Mouse (Mus musculus): ENCODE measurements at regions not wholly inside any gene's neighbourhood (a gene's known extent, or its start where the extent isn't known, plus 50 kb on each side); places are given as distances from the start of the nearest gene placed in this dataset.
A peak's percentile ranks its signal among the peaks of the same experiment; 100 is the strongest.

- DNase-seq (ENCODE audit: low spot score) (peak; percentile 77), ATAC-seq (ENCODE audit: low FRiP score, low read depth) (peak; percentile 83)
- H3K4me3 ChIP-seq (replicated peaks; ENCODE audit: low read length), result no peak overlapping the region
- 21% methylated on average over 17 of the region's 17 CpGs for WGBS
- no peaks in the 10 kb centered on the region for H3K27me3 ChIP-seq (ENCODE audit: control insufficient read depth, insufficient read depth, low read length)
- H3K27ac ChIP-seq (replicated peaks; ENCODE audit: low read depth, low read length), result peak overlapping the region; percentile 30
- peaks cover 57% of the 10 kb centered on the region for H3K4me1 ChIP-seq (ENCODE audit: control insufficient read depth, insufficient read depth, low read length)
- no peaks in the 10 kb centered on the region for H3K9me3 ChIP-seq (ENCODE audit: control insufficient read depth, low read length)
- peak overlapping the region; percentile 15 for H3K4me2 ChIP-seq (replicated peaks; ENCODE audit: low read depth, low read length, severe bottlenecking)
- H3K36me3 ChIP-seq (ENCODE audit: control insufficient read depth, insufficient read depth, low read length), result no peaks in the 10 kb centered on the region
- H3K9ac ChIP-seq (ENCODE audit: low read depth, low read length, severe bottlenecking), result no peak overlapping the region
- no peak for TF ChIP-seq POLR2A (IDR thresholded peaks at IDR 0.05; ENCODE audit: borderline replicate concordance, extremely low read depth, insufficient read depth, insufficient read length)
Measured at GRCm38 (mm10) chr9:61315371-61316298, 56.5 kb upstream of the Tle3 start.

GRCm38 (mm10) chr9:61316442-61316841, 55.7 kb upstream of the Tle3 start:
- H3K36me3 ChIP-seq (ENCODE audit: control insufficient read depth, insufficient read depth, low read length), result no peaks in the 10 kb centered on the region
- peaks cover 54% of the 10 kb centered on the region for H3K4me1 ChIP-seq (ENCODE audit: control insufficient read depth, insufficient read depth, low read length)
- ATAC-seq (ENCODE audit: low FRiP score, low read depth) (no peak), DNase-seq (ENCODE audit: low spot score) (no peak)
- TF ChIP-seq POLR2A (IDR thresholded peaks at IDR 0.05; ENCODE audit: borderline replicate concordance, extremely low read depth, insufficient read depth, insufficient read length), result no peak
- H3K9me3 ChIP-seq (ENCODE audit: control insufficient read depth, low read length), result no peaks in the 10 kb centered on the region
- 30% methylated on average over 4 of the region's 4 CpGs for WGBS
- H3K4me3 ChIP-seq (replicated peaks; ENCODE audit: low read length), result no peak overlapping the region
- H3K27me3 ChIP-seq (ENCODE audit: control insufficient read depth, insufficient read depth, low read length), result no peaks in the 10 kb centered on the region
- H3K4me2 ChIP-seq (replicated peaks; ENCODE audit: low read depth, low read length, severe bottlenecking), result peak overlapping the region; percentile 15; the same call in 1 of the 2 replicates
- peak overlapping the region; percentile 30 for H3K27ac ChIP-seq (replicated peaks; ENCODE audit: low read depth, low read length)
- H3K9ac ChIP-seq (ENCODE audit: low read depth, low read length, severe bottlenecking), result no peak overlapping the region; the same call in 1 of the 2 replicates

- H3K27me3 ChIP-seq (ENCODE audit: control insufficient read depth, insufficient read depth, low read length), result no peaks in the 10 kb centered on the region; the same call in 1 of the 2 replicates
- no peak overlapping the region for H3K4me2 ChIP-seq (replicated peaks; ENCODE audit: low read depth, low read length, severe bottlenecking)
- TF ChIP-seq POLR2A (IDR thresholded peaks at IDR 0.05; ENCODE audit: borderline replicate concordance, extremely low read depth, insufficient read depth, insufficient read length), result no peak
- no peaks in the 10 kb centered on the region for H3K9me3 ChIP-seq (ENCODE audit: control insufficient read depth, low read length)
- H3K4me3 ChIP-seq (replicated peaks; ENCODE audit: low read length), result no peak overlapping the region
- peaks cover 35% of the 10 kb centered on the region for H3K4me1 ChIP-seq (ENCODE audit: control insufficient read depth, insufficient read depth, low read length)
- no peaks in the 10 kb centered on the region for H3K36me3 ChIP-seq (ENCODE audit: control insufficient read depth, insufficient read depth, low read length)
- DNase-seq (ENCODE audit: low spot score) (no peak), ATAC-seq (ENCODE audit: low FRiP score, low read depth) (no peak)
- 45% methylated on average over 6 of the region's 6 CpGs for WGBS
- H3K27ac ChIP-seq (replicated peaks; ENCODE audit: low read depth, low read length), result no peak overlapping the region
- no peak overlapping the region for H3K9ac ChIP-seq (ENCODE audit: low read depth, low read length, severe bottlenecking)
Measured at GRCm38 (mm10) chr9:61319721-61320120, 52.4 kb upstream of the Tle3 start.

- H3K27ac ChIP-seq (replicated peaks; ENCODE audit: low read depth, low read length), result no peak overlapping the region
- TF ChIP-seq POLR2A (IDR thresholded peaks at IDR 0.05; ENCODE audit: borderline replicate concordance, extremely low read depth, insufficient read depth, insufficient read length), result no peak
- 62% methylated on average over 1 of the region's 1 CpGs for WGBS
- no peak overlapping the region for H3K4me3 ChIP-seq (replicated peaks; ENCODE audit: low read length)
- ATAC-seq (ENCODE audit: low FRiP score, low read depth) (no peak), DNase-seq (ENCODE audit: low spot score) (no peak)
- no peaks in the 10 kb centered on the region for H3K36me3 ChIP-seq (ENCODE audit: control insufficient read depth, insufficient read depth, low read length)
- H3K4me2 ChIP-seq (replicated peaks; ENCODE audit: low read depth, low read length, severe bottlenecking), result no peak overlapping the region
- no peaks in the 10 kb centered on the region for H3K9me3 ChIP-seq (ENCODE audit: control insufficient read depth, low read length)
- peaks cover 29% of the 10 kb centered on the region for H3K4me1 ChIP-seq (ENCODE audit: control insufficient read depth, insufficient read depth, low read length)
- H3K9ac ChIP-seq (ENCODE audit: low read depth, low read length, severe bottlenecking), result no peak overlapping the region
- H3K27me3 ChIP-seq (ENCODE audit: control insufficient read depth, insufficient read depth, low read length), result no peaks in the 10 kb centered on the region; the same call in 1 of the 2 replicates
Measured at GRCm38 (mm10) chr9:61321314-61321713, 50.9 kb upstream of the Tle3 start.

GRCm38 (mm10) chr9:61321825-61322224, 50.3 kb upstream of the Tle3 start:
- Histone ChIP-seq H3K27me3 (ENCODE audit: control insufficient read depth, insufficient read depth, low read length) (no peaks in the 10 kb centered on the region; the same call in 1 of the 2 replicates), H3K27ac (replicated peaks; ENCODE audit: low read depth, low read length) (no peak overlapping the region), H3K9me3 (ENCODE audit: control insufficient read depth, low read length) (no peaks in the 10 kb centered on the region), H3K9ac (ENCODE audit: low read depth, low read length, severe bottlenecking) (no peak overlapping the region), H3K36me3 (ENCODE audit: control insufficient read depth, insufficient read depth, low read length) (no peaks in the 10 kb centered on the region), H3K4me2 (replicated peaks; ENCODE audit: low read depth, low read length, severe bottlenecking) (no peak overlapping the region), H3K4me1 (ENCODE audit: control insufficient read depth, insufficient read depth, low read length) (peaks cover 25% of the 10 kb centered on the region), H3K4me3 (replicated peaks; ENCODE audit: low read length) (no peak overlapping the region)
- DNase-seq (ENCODE audit: low spot score) (no peak), ATAC-seq (ENCODE audit: low FRiP score, low read depth) (no peak)
- no peak for TF ChIP-seq POLR2A (IDR thresholded peaks at IDR 0.05; ENCODE audit: borderline replicate concordance, extremely low read depth, insufficient read depth, insufficient read length)
- 57% methylated on average over 8 of the region's 8 CpGs for WGBS
